Mouse (Mus musculus) kidney, embryonic 14.5 days (tissue): ENCODE results near the gene Ninj2. TPM values are rescaled to one million over a fixed set of nuclear protein-coding genes. Genes with fewer than 3 reads are reported as not detected.

Source experiments
- ATAC-seq: fragments of 200-750 bp; cut with Nextera tagmentation; 2 replicates; pipeline ENCODE4 v1.8.0; 2017; ENCODE audit warnings: moderate number of reproducible peaks, mild to moderate bottlenecking, moderate TSS enrichment, moderate library complexity; ENCODE audit not compliant: low FRiP score, low TSS enrichment
- H3K27ac ChIP-seq: fragments of 300-500 bp; sonication (generic); 2 replicates; pipeline ENCODE4 v1.5.1; 2014; ENCODE audit warnings: low read depth, mild to moderate bottlenecking, low read length, moderate library complexity, mixed read lengths
- H3K27me3 ChIP-seq: fragments of 300-500 bp; sonication (generic); 2 replicates; pipeline ENCODE4 v1.6.1; 2014; ENCODE audit warnings: mild to moderate bottlenecking, low read length; ENCODE audit not compliant: control insufficient read depth, insufficient read depth
- H3K36me3 ChIP-seq: fragments of 300-500 bp; sonication (generic); 2 replicates; pipeline ENCODE4 v1.6.1; 2014; ENCODE audit warnings: low read length, mixed read lengths; ENCODE audit not compliant: control insufficient read depth, insufficient read depth
- H3K4me1 ChIP-seq: fragments of 300-500 bp; sonication (generic); 2 replicates; pipeline ENCODE4 v1.6.1; 2014; ENCODE audit warnings: low read length, mixed read lengths; ENCODE audit not compliant: control insufficient read depth, insufficient read depth
- H3K4me2 ChIP-seq: fragments of 300-500 bp; sonication (generic); replicated peaks from 2 replicates; pipeline ENCODE4 v1.6.1; 2014; ENCODE audit warnings: low read depth, mild to moderate bottlenecking, low read length
- H3K4me3 ChIP-seq: fragments of 300-500 bp; sonication (generic); 2 replicates; pipeline ENCODE4 v1.5.1; 2014; ENCODE audit warnings: mild to moderate bottlenecking, low read length
- H3K9ac ChIP-seq: fragments of 300-500 bp; sonication (generic); 2 replicates; pipeline ENCODE4 v1.6.1; 2014; ENCODE audit warnings: low read depth, mild to moderate bottlenecking, low read length, moderate library complexity
- H3K9me3 ChIP-seq: fragments of 300-500 bp; sonication (generic); 2 replicates; pipeline ENCODE4 v1.6.1; 2016; ENCODE audit warnings: low read length; ENCODE audit not compliant: control insufficient read depth
- WGBS: fragments of 180-500 bp; shearing (Covaris S2); extraction: QIAGEN DNeasy Blood & Tissue Kit; methylation state at CpG from one replicate; pipeline ENCODE4 v1.1.7; 2014; 5-methylcytosine and 5-hydroxymethylcytosine counted together
- polyA plus RNA-seq: library from polyadenylated mRNA; unstranded; fragments of >200 nt; fragmentation: Nextera tagmentation; extraction: Ambion mirVana; gene quantifications from 2 replicates; pipeline ENCODE4 v1.2.1, GENCODE M21; 2014

Gene Ninj2
- polyA plus RNA-seq, 1 experiment from 2014 or later = not detected

DNA sequence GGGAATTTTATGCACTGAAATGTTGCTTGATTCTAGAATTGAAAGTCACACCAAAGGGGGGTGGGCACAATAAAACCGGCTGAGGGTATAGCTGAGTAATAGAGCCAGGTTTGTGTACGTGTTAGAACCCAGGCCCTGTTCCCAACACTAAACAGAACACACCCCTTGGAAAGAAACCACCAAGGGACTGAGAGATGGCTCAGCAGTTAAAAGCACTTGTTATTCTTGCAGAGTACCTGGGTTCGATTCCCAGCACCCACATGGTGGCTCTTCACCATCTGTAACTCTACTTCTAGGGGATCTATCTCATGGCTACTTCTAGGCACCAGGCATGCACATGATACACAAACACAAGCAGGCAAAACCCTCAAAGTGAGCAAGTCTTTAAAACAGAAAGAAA lies 20.7 kb downstream of the Ninj2 start:
- no peak for ATAC-seq
- no peaks in the 10 kb centered on the region for H3K36me3 ChIP-seq
- no peak overlapping the region for H3K4me2 ChIP-seq
- H3K27ac ChIP-seq = peak overlapping the region; percentile 77; the same call in 1 of the 2 replicates
- H3K9me3 ChIP-seq = no peaks in the 10 kb centered on the region
- H3K4me1 ChIP-seq = peaks cover 10% of the 10 kb centered on the region; the same call in 1 of the 2 replicates
- H3K4me3 ChIP-seq = no peak overlapping the region
- no peaks in the 10 kb centered on the region for H3K27me3 ChIP-seq
- H3K9ac ChIP-seq = no peak overlapping the region
- 94% methylated on average over 3 of the region's 3 CpGs for WGBS

DNA sequence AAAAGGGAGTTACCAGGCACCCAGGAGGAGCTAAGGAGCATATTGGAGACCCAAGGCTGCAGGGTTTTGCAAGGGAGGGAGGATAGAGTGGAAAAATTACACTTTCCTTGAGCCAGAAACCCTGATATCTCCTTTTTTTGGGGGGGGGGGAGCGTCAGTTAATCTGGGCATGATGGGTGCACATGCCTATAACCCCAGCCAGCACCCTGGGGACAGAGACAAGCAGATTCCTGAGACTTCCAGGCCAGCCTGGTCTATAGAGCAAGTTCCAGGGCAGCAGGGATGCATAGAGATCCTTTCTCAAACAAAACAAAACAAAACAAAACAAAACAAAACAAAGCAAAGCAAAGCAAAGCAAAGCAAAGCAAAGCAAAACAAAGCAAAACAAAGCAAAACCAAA lies 21.1 kb downstream of the Ninj2 start:
- no peaks in the 10 kb centered on the region for H3K27me3 ChIP-seq
- H3K27ac ChIP-seq = peak overlapping the region; percentile 77; the same call in 1 of the 2 replicates
- peaks cover 10% of the 10 kb centered on the region; the same call in 1 of the 2 replicates for H3K4me1 ChIP-seq
- no peak for ATAC-seq
- no peaks in the 10 kb centered on the region for H3K9me3 ChIP-seq
- WGBS = 67% methylated on average over 1 of the region's 1 CpGs
- H3K4me2 ChIP-seq = no peak overlapping the region
- no peak overlapping the region for H3K4me3 ChIP-seq
- H3K36me3 ChIP-seq = no peaks in the 10 kb centered on the region
- no peak overlapping the region for H3K9ac ChIP-seq

DNA sequence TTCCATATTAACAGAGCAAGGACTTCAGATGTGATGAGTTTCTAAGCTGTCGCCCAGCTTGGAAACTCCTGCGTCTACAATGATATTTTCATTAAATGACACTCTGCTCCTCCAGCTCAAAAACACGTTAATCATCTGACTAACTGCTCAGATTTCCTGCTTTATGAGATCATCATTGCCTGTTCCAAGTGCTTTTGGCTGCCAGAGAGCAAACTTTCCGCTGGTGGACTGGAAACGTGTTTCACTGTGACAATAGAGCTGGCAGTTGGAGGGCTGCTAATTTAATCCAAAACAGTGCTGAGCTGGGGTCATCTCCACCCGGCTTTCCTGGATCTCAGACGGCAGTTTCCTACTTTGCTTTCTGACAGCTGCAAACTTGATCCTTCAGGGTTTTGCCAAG lies 21.5 kb downstream of the Ninj2 start:
- Histone ChIP-seq H3K36me3 (no peaks in the 10 kb centered on the region), H3K4me3 (no peak overlapping the region), H3K4me2 (no peak overlapping the region), H3K9ac (no peak overlapping the region), H3K9me3 (no peaks in the 10 kb centered on the region), H3K27ac (peak overlapping the region; percentile 81), H3K27me3 (no peaks in the 10 kb centered on the region), H3K4me1 (peaks cover 10% of the 10 kb centered on the region; the same call in 1 of the 2 replicates)
- no peak for ATAC-seq
- 21% methylated on average over 7 of the region's 7 CpGs for WGBS

DNA sequence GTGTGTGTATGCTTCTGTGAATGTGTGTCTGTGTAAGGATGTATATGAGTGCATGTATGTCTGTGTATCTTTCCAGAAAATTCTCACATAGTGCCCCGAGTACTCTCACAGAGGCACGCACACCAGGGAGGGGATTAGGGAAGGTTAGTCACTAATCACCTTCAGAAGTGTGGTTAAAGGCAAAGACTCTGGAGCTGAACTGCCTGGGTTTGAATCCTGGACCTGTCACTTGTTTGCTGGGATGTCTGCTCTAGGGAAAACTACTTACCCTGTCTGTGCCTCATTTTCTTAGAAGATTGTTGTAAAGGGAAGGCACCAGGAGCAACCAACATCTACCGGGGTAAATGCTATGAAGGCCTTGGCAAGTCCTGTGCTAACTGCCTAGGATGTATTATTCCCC lies 22.3 kb downstream of the Ninj2 start:
- Histone ChIP-seq H3K36me3 (no peaks in the 10 kb centered on the region), H3K27ac (peak overlapping the region; percentile 47; the same call in 1 of the 2 replicates), H3K4me1 (peaks cover 10% of the 10 kb centered on the region; the same call in 1 of the 2 replicates), H3K4me2 (no peak overlapping the region), H3K27me3 (no peaks in the 10 kb centered on the region), H3K4me3 (no peak overlapping the region), H3K9ac (no peak overlapping the region), H3K9me3 (no peaks in the 10 kb centered on the region)
- WGBS = 68% methylated on average over 3 of the region's 3 CpGs
- ATAC-seq = no peak

DNA sequence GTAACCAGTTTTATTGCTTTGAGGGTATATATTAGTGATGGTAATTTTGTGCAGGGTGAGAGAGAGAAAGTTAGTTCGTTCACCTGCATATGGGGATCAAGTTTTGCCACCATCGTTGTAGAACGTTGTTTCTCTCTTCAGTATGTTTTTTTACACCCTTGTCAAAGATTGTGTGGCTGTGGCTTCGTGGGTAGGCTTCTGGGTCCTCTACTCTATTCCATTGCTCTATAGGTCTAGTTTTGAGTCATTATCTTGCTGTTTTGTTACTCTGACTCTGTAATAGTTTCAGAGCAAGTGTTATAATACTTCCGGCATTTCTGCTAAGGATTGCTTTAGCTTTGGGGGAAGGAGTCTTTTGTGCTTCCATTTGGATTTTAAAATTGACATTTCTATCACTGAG lies 26.7 kb downstream of the Ninj2 start:
- Histone ChIP-seq H3K27me3 (no peaks in the 10 kb centered on the region), H3K27ac (no peak overlapping the region), H3K4me2 (no peak overlapping the region), H3K9me3 (no peaks in the 10 kb centered on the region), H3K9ac (no peak overlapping the region), H3K4me1 (0 out of 2 replicates have a peak, but pooled peaks cover 3% of the 10 kb centered on the region), H3K4me3 (no peak overlapping the region), H3K36me3 (no peaks in the 10 kb centered on the region)
- no peak for ATAC-seq
- WGBS = 82% methylated on average over 5 of the region's 5 CpGs

DNA sequence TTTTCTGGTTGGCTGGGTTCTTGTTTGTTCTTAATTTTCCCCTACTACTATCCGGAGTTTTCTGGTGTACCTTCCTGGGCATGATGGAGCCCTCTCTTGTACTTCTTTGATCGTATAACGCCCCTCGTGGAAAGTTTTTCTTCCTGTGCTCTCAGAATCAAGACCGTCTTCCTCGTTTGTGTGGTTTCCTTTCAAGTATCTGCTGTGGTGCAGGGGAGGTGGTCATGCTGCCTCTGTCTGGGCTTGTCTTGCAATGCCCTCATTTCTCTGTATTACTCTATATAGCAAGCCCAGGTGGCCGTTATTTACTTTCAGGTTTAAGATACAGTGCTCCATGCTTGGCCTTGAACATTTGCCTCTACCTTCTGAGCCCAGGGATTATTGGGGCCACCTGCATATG lies 31.5 kb downstream of the Ninj2 start:
- no peak overlapping the region for H3K9ac ChIP-seq
- no peaks in the 10 kb centered on the region for H3K36me3 ChIP-seq
- H3K4me1 ChIP-seq = no peaks in the 10 kb centered on the region
- H3K27ac ChIP-seq = no peak overlapping the region
- no peaks in the 10 kb centered on the region for H3K9me3 ChIP-seq
- H3K4me2 ChIP-seq = no peak overlapping the region
- WGBS = 91% methylated on average over 7 of the region's 7 CpGs
- ATAC-seq = no peak
- H3K4me3 ChIP-seq = no peak overlapping the region
- H3K27me3 ChIP-seq = no peaks in the 10 kb centered on the region

DNA sequence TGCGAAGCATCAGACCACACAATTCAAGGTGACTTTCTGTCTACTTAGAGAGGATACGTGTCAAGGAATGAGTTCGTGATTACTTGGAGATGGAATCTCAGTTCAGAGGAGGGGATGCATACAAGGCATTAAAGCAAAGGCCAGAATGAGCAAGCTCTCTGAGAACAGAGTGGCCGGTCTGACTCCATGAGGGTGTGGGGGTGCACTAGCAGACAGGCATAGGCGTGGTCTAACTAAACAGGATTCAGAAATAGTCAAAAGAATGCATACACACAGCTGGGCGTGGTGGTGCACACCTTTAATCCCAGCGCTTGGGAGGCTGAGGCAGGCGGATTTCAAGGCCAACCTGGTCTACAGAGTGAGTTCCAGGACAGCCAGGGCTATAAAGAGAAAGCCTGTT lies 33.3 kb downstream of the Ninj2 start:
- no peak for ATAC-seq
- no peaks in the 10 kb centered on the region for H3K36me3 ChIP-seq
- H3K4me3 ChIP-seq = no peak overlapping the region
- H3K27me3 ChIP-seq = no peaks in the 10 kb centered on the region
- no peaks in the 10 kb centered on the region for H3K4me1 ChIP-seq
- no peak overlapping the region for H3K9ac ChIP-seq
- no peak overlapping the region for H3K27ac ChIP-seq
- H3K9me3 ChIP-seq = no peaks in the 10 kb centered on the region
- H3K4me2 ChIP-seq = no peak overlapping the region
- WGBS = 92% methylated on average over 8 of the region's 8 CpGs

DNA sequence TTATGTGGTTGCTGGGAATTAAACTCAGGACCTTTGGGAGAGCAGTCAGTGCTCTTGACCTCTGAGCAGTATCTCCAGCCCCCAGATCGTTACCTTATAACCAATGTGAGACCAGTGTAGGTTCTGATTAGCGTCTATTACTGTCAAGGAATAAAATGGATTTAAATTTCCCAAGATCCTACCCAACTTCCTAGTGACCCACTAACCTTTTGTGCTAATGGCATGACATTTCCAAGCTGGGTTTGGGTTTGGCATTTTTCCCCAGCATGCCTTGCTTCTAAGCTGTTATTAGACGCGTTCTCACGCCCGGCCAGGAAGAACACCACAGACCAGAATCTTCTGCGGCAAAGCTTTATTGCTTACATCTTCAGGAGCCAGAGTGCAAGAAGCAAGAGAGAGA lies 34.2 kb downstream of the Ninj2 start:
- Histone ChIP-seq H3K9me3 (no peaks in the 10 kb centered on the region), H3K36me3 (no peaks in the 10 kb centered on the region), H3K4me1 (no peaks in the 10 kb centered on the region), H3K27me3 (no peaks in the 10 kb centered on the region), H3K4me2 (no peak overlapping the region), H3K9ac (no peak overlapping the region), H3K27ac (no peak overlapping the region), H3K4me3 (no peak overlapping the region)
- 100% methylated on average over 7 of the region's 7 CpGs for whole genome bisulfite sequencing
- no peak for ATAC-seq

DNA sequence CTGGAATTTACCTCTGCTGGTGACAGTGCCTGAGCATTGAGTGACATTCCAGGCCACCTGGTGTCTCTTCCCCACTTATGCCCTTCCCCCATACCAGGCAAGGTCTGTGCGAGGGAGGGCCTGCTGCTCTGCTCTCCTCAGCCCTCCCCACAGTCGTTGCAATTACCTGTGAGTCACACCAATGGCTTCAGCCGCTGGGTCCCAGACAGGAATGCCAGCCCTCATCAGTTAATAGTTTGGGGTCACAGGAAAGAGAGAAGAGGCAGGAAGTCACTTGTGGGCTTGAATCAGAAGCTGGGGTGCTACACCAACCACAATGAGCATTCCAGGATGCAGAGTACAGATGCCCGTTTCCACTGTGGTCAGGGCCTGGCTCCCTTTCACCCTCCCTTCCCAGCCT lies 41.6 kb downstream of the Ninj2 start:
- Histone ChIP-seq H3K27ac (no peak overlapping the region), H3K4me3 (no peak overlapping the region), H3K4me2 (no peak overlapping the region), H3K36me3 (no peaks in the 10 kb centered on the region), H3K4me1 (no peaks in the 10 kb centered on the region), H3K27me3 (no peaks in the 10 kb centered on the region), H3K9ac (no peak overlapping the region), H3K9me3 (no peaks in the 10 kb centered on the region)
- no peak for ATAC-seq
- WGBS = 69% methylated on average over 4 of the region's 4 CpGs
